Mouse (Mus musculus) urinary bladder, postnatal 36 days (tissue): ENCODE results near the gene Cacna1e.

Experiments
- DNase-seq, 2 experiments: peaks; one replicate each; pipeline ENCODE4 v3.0.0; 2022; ENCODE audit warnings: low spot score in 2 of 2, mixed read lengths in 1 of 2

Cacna1e gene

GRCm38 (mm10) chr1:154712747-154713146, 171.6 kb downstream of the Cacna1e start:
- DNase-seq, result no peak

- no peak for DNase-seq
Measured at GRCm38 (mm10) chr1:154707584-154708290, 176.6 kb downstream of the Cacna1e start.

GRCm38 (mm10) chr1:154706974-154707373, 177.3 kb downstream of the Cacna1e start:
- DNase-seq, result no peak

- no peak for DNase-seq
Measured at GRCm38 (mm10) chr1:154705882-154706565, 178.3 kb downstream of the Cacna1e start.

GRCm38 (mm10) chr1:154704558-154705185, 179.6 kb downstream of the Cacna1e start:
- DNase-seq, result no peak

- no peak for DNase-seq
Measured at GRCm38 (mm10) chr1:154702623-154703022, 181.7 kb downstream of the Cacna1e start.

- no peak for DNase-seq
Measured at GRCm38 (mm10) chr1:154688876-154689665, 195.2 kb downstream of the Cacna1e start.

GRCm38 (mm10) chr1:154686861-154687260, 197.4 kb downstream of the Cacna1e start:
- DNase-seq, result no peak

- DNase-seq, result no peak
Measured at GRCm38 (mm10) chr1:154683477-154684106, 200.7 kb downstream of the Cacna1e start.

- DNase-seq, result no peak
Measured at GRCm38 (mm10) chr1:154678989-154679388, 205.3 kb downstream of the Cacna1e start.

- DNase-seq, result no peak
Measured at GRCm38 (mm10) chr1:154678151-154678550, 206.2 kb downstream of the Cacna1e start.

GRCm38 (mm10) chr1:154677677-154678076, 206.6 kb downstream of the Cacna1e start:
- DNase-seq, result no peak

- no peak for DNase-seq
Measured at GRCm38 (mm10) chr1:154663721-154664120, 220.6 kb downstream of the Cacna1e start.

GRCm38 (mm10) chr1:154661977-154662376, 222.3 kb downstream of the Cacna1e start:
- DNase-seq, result no peak

GRCm38 (mm10) chr1:154661221-154661864, 223.0 kb downstream of the Cacna1e start:
- DNase-seq, result no peak

GRCm38 (mm10) chr1:154657366-154657765, 226.9 kb downstream of the Cacna1e start:
- no peak for DNase-seq

GRCm38 (mm10) chr1:154653951-154654350, 230.3 kb downstream of the Cacna1e start:
- no peak for DNase-seq

- no peak for DNase-seq
Measured at GRCm38 (mm10) chr1:154646156-154646950, 237.9 kb downstream of the Cacna1e start.

- no peak for DNase-seq
Measured at GRCm38 (mm10) chr1:154637821-154638220, 246.5 kb downstream of the Cacna1e start.

GRCm38 (mm10) chr1:154635766-154636165, 248.5 kb downstream of the Cacna1e start:
- DNase-seq, result no peak
